Mouse (Mus musculus): Measurements from ENCODE around the gene Hoxc13. TPM values are rescaled to one million over a fixed set of nuclear protein-coding genes. Genes with fewer than 3 reads are reported as not detected.

Hoxc13 gene
- polyA plus RNA-seq, 1 experiment from 2014 or later = not detected

- H3K4me3 ChIP-seq (ENCODE audit: low read depth, low read length) = peak overlapping the region; percentile 87
- peak overlapping the region; percentile 99 for H3K27ac ChIP-seq (ENCODE audit: low read depth, low read length)
Observed at GRCm38 (mm10) chr15:102972753-102973152, 51.9 kb downstream of the Hoxc13 start.

GRCm38 (mm10) chr15:102975034-102975433 lies 54.1 kb downstream of the Hoxc13 start:
- no peak for ATAC-seq (ENCODE audit: low read depth)
- H3K9ac ChIP-seq (replicated peaks; ENCODE audit: low read depth, low read length) = peak overlapping the region; percentile 100
- no peaks in the 10 kb centered on the region for H3K9me3 ChIP-seq (ENCODE audit: control insufficient read depth, low read length)
- H3K4me2 ChIP-seq (ENCODE audit: low read depth, low read length) = peak overlapping the region; percentile 94
- H3K4me1 ChIP-seq (ENCODE audit: control insufficient read depth, insufficient read depth, low read length) = peaks cover 11% of the 10 kb centered on the region
- WGBS = 3% methylated on average over 7 of the region's 7 CpGs
- H3K27me3 ChIP-seq (ENCODE audit: control insufficient read depth, insufficient read depth, low read length) = no peaks in the 10 kb centered on the region; the same call in 1 of the 2 replicates
- H3K36me3 ChIP-seq (ENCODE audit: control insufficient read depth, insufficient read depth, low read length) = no peaks in the 10 kb centered on the region
- H3K4me3 ChIP-seq (ENCODE audit: low read depth, low read length) = peak overlapping the region; percentile 87
- peak overlapping the region; percentile 99 for H3K27ac ChIP-seq (ENCODE audit: low read depth, low read length)

More at GRCm38 (mm10) chr15:102972753-102973152, 51.9 kb downstream of the Hoxc13 start:
- peak overlapping the region; percentile 94 for H3K4me2 ChIP-seq (ENCODE audit: low read depth, low read length)
- H3K4me1 ChIP-seq (ENCODE audit: control insufficient read depth, insufficient read depth, low read length) = peaks cover 9% of the 10 kb centered on the region; the same call in 1 of the 2 replicates
- H3K36me3 ChIP-seq (ENCODE audit: control insufficient read depth, insufficient read depth, low read length) = no peaks in the 10 kb centered on the region
- H3K9ac ChIP-seq (replicated peaks; ENCODE audit: low read depth, low read length) = peak overlapping the region; percentile 100
- WGBS = 0% methylated on average over 6 of the region's 6 CpGs
- ATAC-seq (ENCODE audit: low read depth) = no peak
- no peaks in the 10 kb centered on the region; the same call in 1 of the 2 replicates for H3K27me3 ChIP-seq (ENCODE audit: control insufficient read depth, insufficient read depth, low read length)
- no peaks in the 10 kb centered on the region for H3K9me3 ChIP-seq (ENCODE audit: control insufficient read depth, low read length)

- Histone ChIP-seq H3K4me1 (ENCODE audit: control insufficient read depth, insufficient read depth, low read length) (peaks cover 8% of the 10 kb centered on the region), H3K27me3 (ENCODE audit: control insufficient read depth, insufficient read depth, low read length) (no peaks in the 10 kb centered on the region), H3K27ac (ENCODE audit: low read depth, low read length) (peak overlapping the region; percentile 99), H3K4me3 (ENCODE audit: low read depth, low read length) (peak overlapping the region; percentile 87), H3K9me3 (ENCODE audit: control insufficient read depth, low read length) (no peaks in the 10 kb centered on the region), H3K9ac (replicated peaks; ENCODE audit: low read depth, low read length) (peak overlapping the region; percentile 100), H3K4me2 (ENCODE audit: low read depth, low read length) (peak overlapping the region; percentile 94), H3K36me3 (ENCODE audit: control insufficient read depth, insufficient read depth, low read length) (no peaks in the 10 kb centered on the region)
- no peak for ATAC-seq (ENCODE audit: low read depth)
- WGBS = 1% methylated on average over 21 of the region's 21 CpGs
Observed at GRCm38 (mm10) chr15:102975688-102976111, 54.8 kb downstream of the Hoxc13 start.

- Histone ChIP-seq H3K4me3 (ENCODE audit: low read depth, low read length) (peak within 1 kb of the TSS; percentile 87), H3K4me1 (ENCODE audit: control insufficient read depth, insufficient read depth, low read length) (peaks cover 8% of the 10 kb centered on the region), H3K9me3 (ENCODE audit: control insufficient read depth, low read length) (no peaks in the 10 kb centered on the region), H3K9ac (replicated peaks; ENCODE audit: low read depth, low read length) (peak within 1 kb of the TSS; percentile 100), H3K27me3 (ENCODE audit: control insufficient read depth, insufficient read depth, low read length) (no peaks in the 10 kb centered on the region), H3K4me2 (ENCODE audit: low read depth, low read length) (peak within 1 kb of the TSS; percentile 94), H3K27ac (ENCODE audit: low read depth, low read length) (peak within 1 kb of the TSS; percentile 99), H3K36me3 (ENCODE audit: control insufficient read depth, insufficient read depth, low read length) (no peaks in the 10 kb centered on the region)
- WGBS = 1% methylated on average over 19 of the region's 20 CpGs
- no peak for ATAC-seq (ENCODE audit: low read depth)
Observed at GRCm38 (mm10) chr15:102976171-102976570, 55.3 kb downstream of the Hoxc13 start, which contains the start of gene Hoxc9. TSS of gene Hoxc9 (plus strand) at chr15:102976439.

- peak overlapping the region; percentile 99 for H3K27ac ChIP-seq (ENCODE audit: low read depth, low read length)
- no peaks in the 10 kb centered on the region for H3K27me3 ChIP-seq (ENCODE audit: control insufficient read depth, insufficient read depth, low read length)
- peaks cover 8% of the 10 kb centered on the region for H3K4me1 ChIP-seq (ENCODE audit: control insufficient read depth, insufficient read depth, low read length)
- H3K4me2 ChIP-seq (ENCODE audit: low read depth, low read length) = peak overlapping the region; percentile 94
- WGBS = 2% methylated on average over 37 of the region's 37 CpGs
- ATAC-seq (ENCODE audit: low read depth) = peak; percentile 14; the same call in 1 of the 2 replicates
- H3K9ac ChIP-seq (replicated peaks; ENCODE audit: low read depth, low read length) = peak overlapping the region; percentile 100
- H3K36me3 ChIP-seq (ENCODE audit: control insufficient read depth, insufficient read depth, low read length) = no peaks in the 10 kb centered on the region
- H3K9me3 ChIP-seq (ENCODE audit: control insufficient read depth, low read length) = no peaks in the 10 kb centered on the region
- peak overlapping the region; percentile 87 for H3K4me3 ChIP-seq (ENCODE audit: low read depth, low read length)
Observed at GRCm38 (mm10) chr15:102976631-102977422, 55.9 kb downstream of the Hoxc13 start.

GRCm38 (mm10) chr15:102977423-102977974 lies 56.6 kb downstream of the Hoxc13 start:
- Histone ChIP-seq H3K4me1 (ENCODE audit: control insufficient read depth, insufficient read depth, low read length) (peaks cover 7% of the 10 kb centered on the region), H3K27ac (ENCODE audit: low read depth, low read length) (peak overlapping the region; percentile 99), H3K36me3 (ENCODE audit: control insufficient read depth, insufficient read depth, low read length) (no peaks in the 10 kb centered on the region), H3K4me3 (ENCODE audit: low read depth, low read length) (peak overlapping the region; percentile 87), H3K9me3 (ENCODE audit: control insufficient read depth, low read length) (no peaks in the 10 kb centered on the region), H3K9ac (replicated peaks; ENCODE audit: low read depth, low read length) (peak overlapping the region; percentile 100), H3K4me2 (ENCODE audit: low read depth, low read length) (peak overlapping the region; percentile 94), H3K27me3 (ENCODE audit: control insufficient read depth, insufficient read depth, low read length) (no peaks in the 10 kb centered on the region)
- ATAC-seq (ENCODE audit: low read depth) = peak; percentile 3; the same call in 1 of the 2 replicates
- 1% methylated on average over 16 of the region's 16 CpGs for WGBS

Small RNAs within 50 kb of the gene (microRNA-seq; reads per million reads assigned to microRNA genes)
- 659 reads per million, percentile 73 among the genes with 10 or more reads in this experiment for gene Mir196a-2

Other genes starting within 250 kb of the Hoxc13 start
- gene Atp5g2, start 248.8 kb upstream of the Hoxc13 start, polyA plus RNA-seq (2014; fragmentation: Nextera tagmentation; extraction: Ambion mirVana) = 44.6 and 47.5 TPM in 2 replicates
- gene Calcoco1, start 198.9 kb upstream of the Hoxc13 start, polyA plus RNA-seq (2014; fragmentation: Nextera tagmentation; extraction: Ambion mirVana) = 23.5 and 29.3 TPM in 2 replicates
- not detected in 2 replicates for gene Hoxc12, start 15.7 kb downstream of the Hoxc13 start, polyA plus RNA-seq (2014; fragmentation: Nextera tagmentation; extraction: Ambion mirVana)
- gene Hoxc11, start 33.3 kb downstream of the Hoxc13 start, polyA plus RNA-seq (2014; fragmentation: Nextera tagmentation; extraction: Ambion mirVana) = not detected in 2 replicates
- gene Hoxc10, start 45.7 kb downstream of the Hoxc13 start, polyA plus RNA-seq (2014; fragmentation: Nextera tagmentation; extraction: Ambion mirVana) = 46.1 and 94.7 TPM in 2 replicates
- 3.6 and 10.2 TPM in 2 replicates for gene Hoxc5, start 46.3 kb downstream of the Hoxc13 start, polyA plus RNA-seq (2014; fragmentation: Nextera tagmentation; extraction: Ambion mirVana)
- 46.9 and 49.8 TPM in 2 replicates for gene Hoxc9, start 55.3 kb downstream of the Hoxc13 start, polyA plus RNA-seq (2014; fragmentation: Nextera tagmentation; extraction: Ambion mirVana)
- 50.1 and 136 TPM in 2 replicates for gene Hoxc8, start 69.5 kb downstream of the Hoxc13 start, polyA plus RNA-seq (2014; fragmentation: Nextera tagmentation; extraction: Ambion mirVana)
- gene Hoxc6, start 77.2 kb downstream of the Hoxc13 start, polyA plus RNA-seq (2014; fragmentation: Nextera tagmentation; extraction: Ambion mirVana) = 23.0 and 38.7 TPM in 2 replicates
- 19.0 and 24.0 TPM in 2 replicates for gene Hoxc4, start 97.8 kb downstream of the Hoxc13 start, polyA plus RNA-seq (2014; fragmentation: Nextera tagmentation; extraction: Ambion mirVana)
- 19.2 and 28.0 TPM in 2 replicates for gene Smug1, start 246.0 kb downstream of the Hoxc13 start, polyA plus RNA-seq (2014; fragmentation: Nextera tagmentation; extraction: Ambion mirVana)